Mouse (Mus musculus): ENCODE results near the gene Timm23. TPM values are rescaled to one million over a fixed set of nuclear protein-coding genes. Genes with fewer than 3 reads are reported as not detected.
A peak's percentile ranks its signal among the peaks of the same experiment; 100 is the strongest.
"Not testable (repeated sequence)": the region's sequence is repeated elsewhere in the genome, so short reads cannot be mapped to it uniquely, and the experiment has no call there.

Gene Timm23
- polyA plus RNA-seq, 1 experiment from 2014 or later, result 269 TPM

DNA sequence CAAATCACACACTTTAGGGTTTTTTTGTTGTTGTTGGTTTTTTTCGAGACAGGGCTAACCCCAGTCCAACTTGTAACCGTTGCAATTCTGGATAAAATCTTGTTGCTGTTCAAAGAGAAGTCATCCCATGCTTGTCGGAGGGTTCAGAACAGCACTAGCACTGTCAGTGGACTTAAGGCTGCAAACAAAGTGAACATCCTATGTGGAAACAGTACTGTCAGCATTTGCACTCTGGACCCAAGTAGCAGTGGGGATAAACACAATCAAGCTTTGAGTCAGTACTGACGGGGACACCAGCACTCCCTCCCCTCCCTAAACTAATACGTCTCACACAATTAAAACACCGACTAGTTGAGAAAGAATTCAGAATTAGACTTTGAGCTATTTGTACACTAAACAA is 20.8 kb downstream of the Timm23 start:
- 91% methylated on average over 6 of the region's 6 CpGs for WGBS
- no peaks in the 10 kb centered on the region for H3K4me1 ChIP-seq
- H3K9me3 ChIP-seq, result no peaks in the 10 kb centered on the region
- H3K4me2 ChIP-seq, result no peak overlapping the region
- H3K4me3 ChIP-seq, result no peak overlapping the region
- no peak overlapping the region for H3K9ac ChIP-seq
- H3K27me3 ChIP-seq, result no peaks in the 10 kb centered on the region
- no peak overlapping the region for H3K27ac ChIP-seq
- H3K36me3 ChIP-seq, result peaks cover 61% of the 10 kb centered on the region
- no peak for ATAC-seq (ENCODE audit: insufficient number of reproducible peaks, low FRiP score, low TSS enrichment, low read depth)

DNA sequence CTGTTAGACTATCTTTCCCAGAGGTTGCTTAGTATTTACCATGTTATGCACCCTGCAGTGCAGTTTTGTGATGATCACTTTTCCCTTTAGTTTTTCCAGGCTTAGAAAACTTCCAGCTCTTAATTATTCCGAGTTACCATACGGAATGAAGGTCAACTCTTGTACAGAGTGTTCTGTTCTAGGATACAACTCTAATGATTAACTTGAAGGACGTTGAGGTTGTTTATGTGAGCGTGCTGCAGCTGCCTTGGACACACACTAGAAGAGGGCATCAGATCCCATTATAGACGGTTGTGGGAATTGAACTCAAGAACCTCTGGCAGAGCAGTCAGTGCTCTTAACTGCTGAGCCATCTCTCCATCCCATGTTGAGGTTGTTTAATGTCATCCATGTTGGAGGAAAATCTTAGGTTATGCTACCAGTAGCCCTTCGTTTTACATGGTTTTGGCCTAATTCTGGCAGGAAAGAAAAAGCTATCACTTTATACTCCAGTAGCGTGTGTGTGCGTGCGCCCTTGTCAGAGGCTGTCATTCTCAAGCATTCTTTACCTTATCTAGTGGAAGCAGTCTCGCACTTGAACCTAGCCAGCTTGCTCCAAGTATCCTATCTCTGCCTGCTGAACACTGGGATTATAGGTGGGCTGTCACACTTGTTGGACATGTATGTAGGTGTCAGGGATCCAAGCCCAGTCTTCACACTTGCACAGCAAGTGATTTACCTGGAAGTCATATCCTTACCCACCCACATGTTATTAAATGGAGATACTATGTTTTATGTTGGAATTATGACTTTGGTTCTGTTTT is 22.1 kb downstream of the Timm23 start:
- 90% methylated on average over 10 of the region's 10 CpGs for WGBS
- Histone ChIP-seq H3K9me3 (no peaks in the 10 kb centered on the region), H3K4me1 (no peaks in the 10 kb centered on the region), H3K4me2 (no peak overlapping the region), H3K27ac (no peak overlapping the region), H3K36me3 (peaks cover 57% of the 10 kb centered on the region), H3K4me3 (no peak overlapping the region), H3K9ac (no peak overlapping the region), H3K27me3 (no peaks in the 10 kb centered on the region)
- no peak for ATAC-seq (ENCODE audit: insufficient number of reproducible peaks, low FRiP score, low TSS enrichment, low read depth)

- H3K36me3 ChIP-seq, result peaks cover 50% of the 10 kb centered on the region
- 82% methylated on average over 5 of the region's 5 CpGs for WGBS
- H3K9me3 ChIP-seq, result not testable (repeated sequence)
Measured at GRCm38 (mm10) chr14:32176590-32176989, 25.1 kb downstream of the Timm23 start.

DNA sequence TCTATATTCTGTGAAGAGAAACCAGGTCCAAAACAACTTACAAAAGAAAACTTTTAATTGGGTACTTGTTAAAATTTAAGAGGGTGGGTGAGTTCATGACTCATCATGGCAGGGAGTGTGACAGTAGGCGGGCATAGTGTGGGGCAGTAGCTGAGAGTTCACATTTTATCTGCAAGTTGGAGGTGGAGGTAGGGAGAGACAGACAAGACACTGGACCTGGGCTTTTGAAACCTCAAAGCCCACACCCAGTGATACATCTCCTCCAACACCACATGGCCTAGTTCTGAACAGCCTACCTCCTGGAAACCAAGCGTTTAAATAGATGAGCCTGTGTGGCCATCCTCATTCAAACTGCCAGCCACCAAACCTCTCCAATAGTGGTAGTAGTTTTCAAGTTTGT is 26.4 kb downstream of the Timm23 start:
- Histone ChIP-seq H3K27ac (no peak overlapping the region), H3K36me3 (peaks cover 40% of the 10 kb centered on the region)
- WGBS, result 87% methylated on average over 2 of the region's 2 CpGs

More at GRCm38 (mm10) chr14:32176590-32176989, 25.1 kb downstream of the Timm23 start:
- not testable (repeated sequence) for H3K4me1 ChIP-seq; H3K4me3 ChIP-seq; H3K9ac ChIP-seq; ATAC-seq (ENCODE audit: insufficient number of reproducible peaks, low FRiP score, low TSS enrichment, low read depth); H3K27ac ChIP-seq; H3K4me2 ChIP-seq; H3K27me3 ChIP-seq

DNA sequence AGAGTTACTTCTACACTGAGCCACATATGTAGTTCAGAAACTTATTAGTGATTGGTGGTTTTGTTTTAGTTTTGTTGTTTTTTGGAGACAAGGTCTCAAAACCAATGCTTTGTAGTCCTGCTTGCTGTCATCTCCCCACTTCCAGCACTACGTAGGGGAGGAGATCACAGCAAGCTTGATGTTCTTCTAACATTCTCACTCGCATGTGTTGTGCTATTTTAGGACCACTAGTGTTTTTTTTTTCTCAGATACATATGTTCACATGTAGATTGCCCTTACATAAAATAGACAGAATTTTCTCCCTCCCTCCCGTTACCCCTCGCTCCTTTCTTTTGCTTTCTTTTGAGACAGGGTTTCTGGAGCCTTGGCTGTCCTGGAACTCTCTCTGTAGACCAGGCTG is 31.6 kb downstream of the Timm23 start:
- no peak for ATAC-seq (ENCODE audit: insufficient number of reproducible peaks, low FRiP score, low TSS enrichment, low read depth)
- Histone ChIP-seq H3K4me2 (no peak overlapping the region), H3K9ac (no peak overlapping the region), H3K9me3 (no peaks in the 10 kb centered on the region), H3K4me1 (peaks cover 5% of the 10 kb centered on the region), H3K27ac (no peak overlapping the region), H3K36me3 (peaks cover 21% of the 10 kb centered on the region), H3K27me3 (no peaks in the 10 kb centered on the region), H3K4me3 (no peak overlapping the region)
- WGBS, result 85% methylated on average over 4 of the region's 4 CpGs

More for the DNA sequence above, 26.4 kb downstream of the Timm23 start:
- ATAC-seq (ENCODE audit: insufficient number of reproducible peaks, low FRiP score, low TSS enrichment, low read depth), result no peak
- Histone ChIP-seq H3K9me3 (no peaks in the 10 kb centered on the region), H3K4me2 (no peak overlapping the region), H3K4me3 (no peak overlapping the region), H3K4me1 (no peaks in the 10 kb centered on the region), H3K9ac (no peak overlapping the region), H3K27me3 (no peaks in the 10 kb centered on the region)

DNA sequence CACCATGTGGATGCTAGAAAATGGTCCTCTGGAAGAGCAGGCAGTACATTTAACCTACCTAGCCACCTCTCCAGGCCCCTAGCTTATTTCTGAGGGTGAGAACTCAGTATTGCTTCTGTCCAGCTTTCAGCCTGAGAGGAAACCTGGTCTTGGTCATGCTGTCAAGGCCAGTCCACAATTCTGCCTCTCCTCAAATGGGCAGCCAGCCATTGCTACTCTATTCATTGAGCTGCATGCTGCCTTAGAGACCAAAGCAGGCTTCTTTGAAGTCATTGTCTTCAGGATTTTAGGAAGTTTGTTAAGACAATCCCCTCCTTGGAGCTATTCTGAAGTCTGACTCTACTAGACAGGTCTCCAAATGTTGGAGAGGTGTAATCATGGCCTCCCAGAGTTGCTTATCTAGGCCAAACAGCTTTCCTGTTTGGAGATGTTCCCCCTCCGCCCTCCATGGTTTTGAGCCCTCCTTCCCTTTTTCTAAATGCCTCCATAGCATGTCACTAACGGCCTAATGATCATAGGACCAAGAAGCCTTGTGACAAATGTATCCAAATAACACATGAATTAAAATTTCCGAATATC is 33.0 kb downstream of the Timm23 start:
- H3K9me3 ChIP-seq, result no peaks in the 10 kb centered on the region
- peaks cover 9% of the 10 kb centered on the region for H3K4me1 ChIP-seq
- H3K4me3 ChIP-seq, result no peak overlapping the region
- no peak for ATAC-seq (ENCODE audit: insufficient number of reproducible peaks, low FRiP score, low TSS enrichment, low read depth)
- H3K4me2 ChIP-seq, result no peak overlapping the region
- no peaks in the 10 kb centered on the region for H3K27me3 ChIP-seq
- H3K36me3 ChIP-seq, result peaks cover 13% of the 10 kb centered on the region
- H3K27ac ChIP-seq, result no peak overlapping the region
- no peak overlapping the region for H3K9ac ChIP-seq
- WGBS, result 82% methylated on average over 3 of the region's 3 CpGs

- Histone ChIP-seq H3K9me3 (no peaks in the 10 kb centered on the region), H3K4me3 (no peak overlapping the region), H3K4me2 (no peak overlapping the region), H3K36me3 (no peaks in the 10 kb centered on the region), H3K27ac (no peak overlapping the region), H3K27me3 (no peaks in the 10 kb centered on the region), H3K4me1 (peaks cover 9% of the 10 kb centered on the region), H3K9ac (no peak overlapping the region)
- no peak for ATAC-seq (ENCODE audit: insufficient number of reproducible peaks, low FRiP score, low TSS enrichment, low read depth)
- 89% methylated on average over 5 of the region's 5 CpGs for WGBS
Measured at GRCm38 (mm10) chr14:32167326-32167725, 34.4 kb downstream of the Timm23 start.

GRCm38 (mm10) chr14:32166840-32167239 is 34.9 kb downstream of the Timm23 start:
- 79% methylated on average over 1 of the region's 1 CpGs for WGBS
- Histone ChIP-seq H3K9me3 (no peaks in the 10 kb centered on the region), H3K27ac (no peak overlapping the region), H3K27me3 (no peaks in the 10 kb centered on the region), H3K4me2 (no peak overlapping the region), H3K9ac (no peak overlapping the region), H3K4me3 (no peak overlapping the region), H3K36me3 (no peaks in the 10 kb centered on the region), H3K4me1 (peaks cover 9% of the 10 kb centered on the region)
- ATAC-seq (ENCODE audit: insufficient number of reproducible peaks, low FRiP score, low TSS enrichment, low read depth), result no peak

- Histone ChIP-seq H3K4me2 (peak overlapping the region; percentile 90), H3K4me3 (peak overlapping the region; percentile 46), H3K9ac (no peak overlapping the region), H3K27me3 (no peaks in the 10 kb centered on the region), H3K27ac (no peak overlapping the region), H3K4me1 (peaks cover 11% of the 10 kb centered on the region), H3K9me3 (no peaks in the 10 kb centered on the region), H3K36me3 (no peaks in the 10 kb centered on the region)
- 56% methylated on average over 2 of the region's 2 CpGs for WGBS
- no peak for ATAC-seq (ENCODE audit: insufficient number of reproducible peaks, low FRiP score, low TSS enrichment, low read depth)
Measured at GRCm38 (mm10) chr14:32166062-32166441, 35.6 kb downstream of the Timm23 start.

DNA sequence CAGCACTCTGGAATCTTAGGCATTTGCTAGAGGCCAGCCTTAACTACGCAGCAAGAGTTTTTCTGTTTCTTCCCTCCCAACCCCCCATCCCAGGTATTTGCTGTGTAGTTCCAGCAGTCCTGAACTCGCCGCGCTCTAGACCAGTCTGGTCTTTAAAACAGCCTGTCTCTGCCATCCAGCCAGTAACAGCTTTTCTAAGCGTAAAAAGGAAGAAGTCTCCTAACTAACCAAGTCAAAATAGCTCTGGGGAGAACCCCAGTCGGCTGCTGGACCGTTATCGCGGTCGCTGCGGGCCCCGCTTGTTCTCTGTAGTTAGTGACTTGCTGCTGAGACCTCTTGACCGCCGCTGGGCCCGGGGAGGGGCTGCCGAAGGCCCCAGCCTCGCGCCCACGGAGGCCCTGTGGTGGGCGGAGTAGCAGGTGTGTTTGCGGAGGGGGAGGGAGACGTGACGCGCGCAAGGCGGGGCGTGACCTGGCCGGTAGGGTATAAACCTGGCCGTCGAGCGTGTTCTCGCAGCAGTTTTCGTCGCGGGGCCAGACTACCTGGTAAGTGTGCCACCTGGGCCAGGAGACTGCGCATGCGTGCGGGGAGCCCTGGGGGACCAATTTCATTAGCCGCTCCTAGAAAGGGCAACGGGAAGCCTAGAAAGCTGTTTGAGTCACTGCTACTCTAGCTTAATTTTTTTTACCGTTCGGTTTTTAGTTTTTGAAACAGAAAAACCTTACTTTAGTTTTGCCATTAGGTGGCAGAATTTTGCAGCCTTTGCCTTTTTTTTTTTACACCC is 36.2 kb downstream of the Timm23 start:
- Histone ChIP-seq H3K27me3 (no peaks in the 10 kb centered on the region), H3K4me1 (peaks cover 17% of the 10 kb centered on the region), H3K36me3 (no peaks in the 10 kb centered on the region), H3K9me3 (no peaks in the 10 kb centered on the region), H3K9ac (peak overlapping the region; percentile 33; the same call in 1 of the 2 replicates), H3K27ac (peak overlapping the region; percentile 82), H3K4me3 (peak overlapping the region; percentile 46), H3K4me2 (peak overlapping the region; percentile 90)
- under 1% methylated on average over 41 of the region's 42 CpGs for WGBS
- peak; percentile 65; the same call in 1 of the 2 replicates for ATAC-seq (ENCODE audit: insufficient number of reproducible peaks, low FRiP score, low TSS enrichment, low read depth)

- no peak overlapping the region for H3K4me3 ChIP-seq
- H3K9me3 ChIP-seq, result no peaks in the 10 kb centered on the region
- no peaks in the 10 kb centered on the region for H3K36me3 ChIP-seq
- peak overlapping the region; percentile 82; the same call in 1 of the 2 replicates for H3K27ac ChIP-seq
- WGBS, result 60% methylated on average over 8 of the region's 8 CpGs
- H3K4me2 ChIP-seq, result no peak overlapping the region
- H3K4me1 ChIP-seq, result peaks cover 19% of the 10 kb centered on the region
- no peaks in the 10 kb centered on the region for H3K27me3 ChIP-seq
- no peak for ATAC-seq (ENCODE audit: insufficient number of reproducible peaks, low FRiP score, low TSS enrichment, low read depth)
- no peak overlapping the region for H3K9ac ChIP-seq
Measured at GRCm38 (mm10) chr14:32164173-32165051, 37.3 kb downstream of the Timm23 start.
